Mouse (Mus musculus): Measurements from ENCODE around the gene Cxcl9. TPM values are rescaled to one million over a fixed set of nuclear protein-coding genes. Genes with fewer than 3 reads are reported as not detected.

Gene Cxcl9
- polyA plus RNA-seq, 1 experiment from 2014 or later, result not detected

GRCm38 (mm10) chr5:92336743-92337142 is 8.9 kb upstream of the Cxcl9 start:
- no peaks in the 10 kb centered on the region for H3K27me3 ChIP-seq
- H3K9me3 ChIP-seq, result no peaks in the 10 kb centered on the region
- no peak overlapping the region for H3K27ac ChIP-seq
- no peak for ATAC-seq (ENCODE audit: insufficient number of reproducible peaks, insufficient read depth, low FRiP score, low TSS enrichment, low read depth)
- no peak overlapping the region for H3K4me2 ChIP-seq
- WGBS, result 81% methylated on average over 3 of the region's 3 CpGs
- no peak overlapping the region for H3K4me3 ChIP-seq
- H3K36me3 ChIP-seq, result no peaks in the 10 kb centered on the region
- H3K9ac ChIP-seq, result no peak overlapping the region
- peaks cover 4% of the 10 kb centered on the region; the same call in 1 of the 2 replicates for H3K4me1 ChIP-seq

GRCm38 (mm10) chr5:92332359-92332840 is 4.5 kb upstream of the Cxcl9 start:
- Histone ChIP-seq H3K4me3 (no peak overlapping the region), H3K27ac (peak overlapping the region; percentile 62), H3K4me1 (peaks cover 6% of the 10 kb centered on the region; the same call in 1 of the 2 replicates), H3K36me3 (no peaks in the 10 kb centered on the region), H3K9ac (no peak overlapping the region), H3K9me3 (no peaks in the 10 kb centered on the region), H3K27me3 (no peaks in the 10 kb centered on the region), H3K4me2 (peak overlapping the region; percentile 7; the same call in 1 of the 2 replicates)
- WGBS, result 60% methylated on average over 9 of the region's 9 CpGs
- no peak for ATAC-seq (ENCODE audit: insufficient number of reproducible peaks, insufficient read depth, low FRiP score, low TSS enrichment, low read depth)

GRCm38 (mm10) chr5:92331635-92332338 is 3.9 kb upstream of the Cxcl9 start, which contains the start of gene Art3:
Gene Art3 (plus strand): TSS chr5:92331827.
- Histone ChIP-seq H3K27me3 (no peaks in the 10 kb centered on the region), H3K4me3 (no peak within 1 kb of the TSS), H3K9me3 (no peaks in the 10 kb centered on the region), H3K36me3 (no peaks in the 10 kb centered on the region), H3K9ac (no peak within 1 kb of the TSS), H3K4me2 (peak within 1 kb of the TSS; percentile 7; the same call in 1 of the 2 replicates), H3K27ac (peak within 1 kb of the TSS; percentile 62), H3K4me1 (peaks cover 6% of the 10 kb centered on the region; the same call in 1 of the 2 replicates)
- no peak for ATAC-seq (ENCODE audit: insufficient number of reproducible peaks, insufficient read depth, low FRiP score, low TSS enrichment, low read depth)
- 92% methylated on average over 17 of the region's 17 CpGs for WGBS

- H3K9me3 ChIP-seq, result no peaks in the 10 kb centered on the region
- no peaks in the 10 kb centered on the region for H3K27me3 ChIP-seq
- ATAC-seq (ENCODE audit: insufficient number of reproducible peaks, insufficient read depth, low FRiP score, low TSS enrichment, low read depth), result no peak
- no peak overlapping the region for H3K9ac ChIP-seq
- no peak overlapping the region for H3K4me3 ChIP-seq
- 89% methylated on average over 12 of the region's 12 CpGs for WGBS
- H3K36me3 ChIP-seq, result no peaks in the 10 kb centered on the region
- no peak overlapping the region for H3K27ac ChIP-seq
- no peak overlapping the region for H3K4me2 ChIP-seq
- H3K4me1 ChIP-seq, result peaks cover 6% of the 10 kb centered on the region; the same call in 1 of the 2 replicates
These were observed 3.2 kb upstream of the Cxcl9 start for GRCm38 (mm10) chr5:92331122-92331521.

- WGBS, result 70% methylated on average over 6 of the region's 6 CpGs
- H3K4me1 ChIP-seq, result peaks cover 6% of the 10 kb centered on the region; the same call in 1 of the 2 replicates
- no peak overlapping the region for H3K9ac ChIP-seq
- no peak overlapping the region for H3K4me2 ChIP-seq
- no peak overlapping the region for H3K27ac ChIP-seq
- no peaks in the 10 kb centered on the region for H3K27me3 ChIP-seq
- no peak overlapping the region for H3K4me3 ChIP-seq
- no peak for ATAC-seq (ENCODE audit: insufficient number of reproducible peaks, insufficient read depth, low FRiP score, low TSS enrichment, low read depth)
- H3K9me3 ChIP-seq, result no peaks in the 10 kb centered on the region
- H3K36me3 ChIP-seq, result no peaks in the 10 kb centered on the region
These were observed 512 bp downstream of the Cxcl9 start for GRCm38 (mm10) chr5:92327367-92327766.

- Histone ChIP-seq H3K27me3 (no peaks in the 10 kb centered on the region), H3K27ac (no peak overlapping the region), H3K4me3 (no peak overlapping the region), H3K36me3 (no peaks in the 10 kb centered on the region), H3K4me2 (no peak overlapping the region), H3K9me3 (no peaks in the 10 kb centered on the region), H3K4me1 (no peaks in the 10 kb centered on the region), H3K9ac (no peak overlapping the region)
- no peak for ATAC-seq (ENCODE audit: insufficient number of reproducible peaks, insufficient read depth, low FRiP score, low TSS enrichment, low read depth)
- 71% methylated on average over 5 of the region's 5 CpGs for WGBS
These were observed 4.6 kb downstream of the Cxcl9 start for GRCm38 (mm10) chr5:92323264-92323663.

- Histone ChIP-seq H3K36me3 (no peaks in the 10 kb centered on the region), H3K4me1 (no peaks in the 10 kb centered on the region), H3K27me3 (no peaks in the 10 kb centered on the region), H3K9me3 (no peaks in the 10 kb centered on the region), H3K4me3 (no peak overlapping the region), H3K4me2 (no peak overlapping the region), H3K9ac (no peak overlapping the region), H3K27ac (no peak overlapping the region)
- 79% methylated on average over 4 of the region's 4 CpGs for WGBS
- no peak for ATAC-seq (ENCODE audit: insufficient number of reproducible peaks, insufficient read depth, low FRiP score, low TSS enrichment, low read depth)
These were observed 5.3 kb downstream of the Cxcl9 start for GRCm38 (mm10) chr5:92322612-92323011.

GRCm38 (mm10) chr5:92321631-92322400 is 6.1 kb downstream of the Cxcl9 start:
- Histone ChIP-seq H3K9me3 (no peaks in the 10 kb centered on the region), H3K36me3 (no peaks in the 10 kb centered on the region), H3K27me3 (no peaks in the 10 kb centered on the region), H3K4me3 (no peak overlapping the region), H3K27ac (no peak overlapping the region), H3K4me1 (no peaks in the 10 kb centered on the region), H3K4me2 (no peak overlapping the region), H3K9ac (no peak overlapping the region)
- 69% methylated on average over 8 of the region's 8 CpGs for WGBS
- ATAC-seq (ENCODE audit: insufficient number of reproducible peaks, insufficient read depth, low FRiP score, low TSS enrichment, low read depth), result no peak

- Histone ChIP-seq H3K4me1 (no peaks in the 10 kb centered on the region), H3K36me3 (no peaks in the 10 kb centered on the region), H3K9ac (no peak overlapping the region), H3K4me3 (no peak overlapping the region), H3K9me3 (no peaks in the 10 kb centered on the region), H3K4me2 (no peak overlapping the region), H3K27ac (no peak overlapping the region), H3K27me3 (no peaks in the 10 kb centered on the region)
- WGBS, result 93% methylated on average over 14 of the region's 14 CpGs
- no peak for ATAC-seq (ENCODE audit: insufficient number of reproducible peaks, insufficient read depth, low FRiP score, low TSS enrichment, low read depth)
These were observed 9.3 kb downstream of the Cxcl9 start for GRCm38 (mm10) chr5:92318596-92318995.

- H3K27ac ChIP-seq, result no peak overlapping the region
- H3K4me3 ChIP-seq, result no peak overlapping the region
- H3K27me3 ChIP-seq, result no peaks in the 10 kb centered on the region
- H3K9ac ChIP-seq, result no peak overlapping the region
- no peaks in the 10 kb centered on the region for H3K4me1 ChIP-seq
- H3K36me3 ChIP-seq, result no peaks in the 10 kb centered on the region
- 85% methylated on average over 7 of the region's 7 CpGs for WGBS
- H3K4me2 ChIP-seq, result no peak overlapping the region
- no peak for ATAC-seq (ENCODE audit: insufficient number of reproducible peaks, insufficient read depth, low FRiP score, low TSS enrichment, low read depth)
- H3K9me3 ChIP-seq, result no peaks in the 10 kb centered on the region
These were observed 9.8 kb downstream of the Cxcl9 start for GRCm38 (mm10) chr5:92318119-92318518.

- Histone ChIP-seq H3K27ac (no peak overlapping the region), H3K27me3 (no peaks in the 10 kb centered on the region), H3K4me3 (no peak overlapping the region), H3K36me3 (no peaks in the 10 kb centered on the region), H3K4me1 (peaks cover 5% of the 10 kb centered on the region), H3K9me3 (no peaks in the 10 kb centered on the region), H3K4me2 (no peak overlapping the region), H3K9ac (no peak overlapping the region)
- no peak for ATAC-seq (ENCODE audit: insufficient number of reproducible peaks, insufficient read depth, low FRiP score, low TSS enrichment, low read depth)
- 71% methylated on average over 7 of the region's 7 CpGs for WGBS
These were observed 14.1 kb downstream of the Cxcl9 start for GRCm38 (mm10) chr5:92313776-92314175.
